In the genomic region with DNA sequence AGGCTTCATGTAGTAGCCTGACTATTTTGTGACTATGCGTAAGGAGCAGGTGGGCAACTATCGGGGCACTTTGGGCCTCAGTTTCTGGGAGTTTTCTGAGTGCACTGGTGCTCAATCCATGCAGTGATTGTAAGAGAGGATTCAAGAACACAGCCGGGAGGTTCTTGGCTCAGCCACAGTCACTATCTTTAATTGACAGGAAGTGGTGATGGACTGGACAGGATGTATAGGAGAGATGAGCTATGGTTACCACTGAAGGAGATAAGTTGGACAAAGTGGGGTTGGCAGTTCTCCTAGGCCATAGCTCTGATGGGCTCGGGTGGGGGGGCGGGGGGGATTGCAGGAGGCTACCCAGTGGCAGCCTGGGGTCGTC, we compare ENCODE assay signal across 25 mouse cellular contexts. TPM values are rescaled to one million over a fixed set of nuclear protein-coding genes. Genes with fewer than 3 reads are reported as not detected.
DNase-seq lines count a peak whose midpoint lies in the region; ATAC-seq and TF ChIP-seq lines count a peak whose summit lies in the region.
"Had no signal": no experiment of that assay in that cellular context is flagged by ENCODE, and none has a peak within 500 bp of the region (broad histone marks: within the 10 kb centered on the region; RNA-seq: fewer than 3 reads in every experiment).

No protein-coding gene starts in this region.

- whole genome bisulfite sequencing in heart, embryonic 12.5 days: 58% methylated on average over 6 of the region's 6 CpGs
- 40% methylated on average over 6 of the region's 6 CpGs for WGBS in heart, adult 2 months
- WGBS in kidney, embryonic 14.5 days: 86% methylated on average over 6 of the region's 6 CpGs
- 68% methylated on average over 6 of the region's 6 CpGs for WGBS in forebrain, embryonic 16.5 days

- 0 out of 2 replicates have a peak, but pooled peaks have one; percentile 19 for ATAC-seq in heart, embryonic 12.5 days (ENCODE audit: insufficient number of reproducible peaks, low FRiP score)
- ATAC-seq in kidney, embryonic 14.5 days (ENCODE audit: low FRiP score, low TSS enrichment): 0 out of 2 replicates have a peak, but pooled peaks have one; percentile 35
- ATAC-seq in forebrain, embryonic 16.5 days: no peak
- ATAC-seq: intestine, embryonic 16.5 days; liver, embryonic 12.5 days; liver, postnatal 0 days had no signal

- no peak overlapping the region for H3K9ac ChIP-seq in heart, embryonic 12.5 days
- no peak overlapping the region for H3K9ac ChIP-seq in heart, adult 2 months (ENCODE audit: low read depth, low read length)
- H3K9ac ChIP-seq in kidney, embryonic 14.5 days (ENCODE audit: low read depth, low read length): no peak overlapping the region
- H3K9ac ChIP-seq in forebrain, embryonic 16.5 days (replicated peaks; ENCODE audit: low read depth, low read length): no peak overlapping the region
- H3K9ac ChIP-seq: liver, embryonic 12.5 days; liver, postnatal 0 days; midbrain, embryonic 12.5 days; neural tube, embryonic 15.5 days had no signal

- H3K27ac ChIP-seq in heart, embryonic 12.5 days (ENCODE audit: poor library complexity, severe bottlenecking): no peak overlapping the region
- H3K27ac ChIP-seq in heart, adult 2 months: no peak overlapping the region
- no peak overlapping the region for H3K27ac ChIP-seq in kidney, embryonic 14.5 days (ENCODE audit: low read depth, low read length)
- H3K27ac ChIP-seq in forebrain, embryonic 16.5 days (ENCODE audit: low read length): peak overlapping the region; percentile 85
- H3K27ac ChIP-seq: liver, embryonic 12.5 days; midbrain, embryonic 12.5 days had no signal

- no peak for TF ChIP-seq EP300 in heart, adult 2 months (IDR thresholded peaks at IDR 0.05; ENCODE audit: insufficient read depth, low read depth, low read length)

- intact Hi-C loops in heart, adult 2 months (cut with DNase I): no loop called here
- intact Hi-C loops in left cerebral cortex, postnatal 4 days (cut with DNase I): no loop called here

- H3K4me2 ChIP-seq in heart, embryonic 12.5 days: no peak overlapping the region
- H3K4me2 ChIP-seq in kidney, embryonic 14.5 days (replicated peaks; ENCODE audit: low read depth, low read length): no peak overlapping the region
- H3K4me2 ChIP-seq in forebrain, embryonic 16.5 days (ENCODE audit: low read length): no peak overlapping the region
- H3K4me2 ChIP-seq: liver, embryonic 12.5 days; midbrain, embryonic 12.5 days; neural tube, embryonic 15.5 days had no signal

- H3K4me1 ChIP-seq in heart, embryonic 12.5 days (replicated peaks): peaks cover 20% of the 10 kb centered on the region
- no peaks in the 10 kb centered on the region for H3K4me1 ChIP-seq in heart, adult 2 months (ENCODE audit: control insufficient read depth, insufficient read depth, low read length)
- H3K4me1 ChIP-seq in kidney, embryonic 14.5 days (ENCODE audit: control insufficient read depth, insufficient read depth, low read length): peaks cover 10% of the 10 kb centered on the region
- H3K4me1 ChIP-seq in forebrain, embryonic 16.5 days (replicated peaks; ENCODE audit: control insufficient read depth, insufficient read depth, low read length): peaks cover 45% of the 10 kb centered on the region

- no peak overlapping the region for H3K4me3 ChIP-seq in heart, embryonic 12.5 days
- no peak overlapping the region for H3K4me3 ChIP-seq in heart, adult 2 months
- no peak overlapping the region for H3K4me3 ChIP-seq in kidney, embryonic 14.5 days (ENCODE audit: low read length)
- H3K4me3 ChIP-seq in forebrain, embryonic 16.5 days (replicated peaks; ENCODE audit: low read length): no peak overlapping the region
- H3K4me3 ChIP-seq: erythroblast, embryonic 14.5 days; liver, embryonic 12.5 days; megakaryocyte, embryonic 14.5 days; midbrain, embryonic 12.5 days; neural tube, embryonic 15.5 days had no signal

- TF ChIP-seq CTCF in heart, adult 2 months (IDR thresholded peaks at IDR 0.05): no peak

- H3K36me3 ChIP-seq in heart, embryonic 12.5 days: no peaks in the 10 kb centered on the region
- H3K36me3 ChIP-seq in heart, adult 2 months (ENCODE audit: control insufficient read depth, insufficient read depth, low read length): no peaks in the 10 kb centered on the region
- no peaks in the 10 kb centered on the region for H3K36me3 ChIP-seq in kidney, embryonic 14.5 days (ENCODE audit: control insufficient read depth, insufficient read depth, low read length)
- no peaks in the 10 kb centered on the region for H3K36me3 ChIP-seq in forebrain, embryonic 16.5 days (ENCODE audit: control insufficient read depth, insufficient read depth)
- H3K36me3 ChIP-seq: liver, embryonic 12.5 days; midbrain, embryonic 12.5 days; neural tube, embryonic 15.5 days had no signal

- TF ChIP-seq POLR2A in heart, adult 2 months (IDR thresholded peaks at IDR 0.05; ENCODE audit: insufficient read depth, low read depth, low read length): no peak

- H3K79me2 ChIP-seq in heart, adult 2 months (replicated peaks; ENCODE audit: control insufficient read depth, insufficient read depth, low read length): no peaks in the 10 kb centered on the region

- no peak for DNase-seq in heart, adult 2 months
- DNase-seq in kidney, postnatal 36 days: no peak
- peak; percentile 54 for DNase-seq in MEL-GATA-1-ER (ENCODE audit: extremely low read depth, low read depth)
- DNase-seq in left cerebral cortex, postnatal 4 days: no peak
- DNase-seq in adrenal gland, postnatal 10 days: no peak
- DNase-seq: cerebellum, adult 11-12 months; gastrocnemius, postnatal 25 days; heart, postnatal 36 days; kidney, adult 8-10 months; kidney, postnatal 10 days; liver, postnatal 0 days; lung, postnatal 36 days; right cerebral cortex, adult 18-20 months; spleen, adult 18-20 months; thymus, postnatal 14 days had no signal

- H3K9me3 ChIP-seq in heart, embryonic 12.5 days (replicated peaks): no peaks in the 10 kb centered on the region
- H3K9me3 ChIP-seq in kidney, embryonic 14.5 days (ENCODE audit: control insufficient read depth, low read length): no peaks in the 10 kb centered on the region
- no peaks in the 10 kb centered on the region for H3K9me3 ChIP-seq in forebrain, embryonic 16.5 days (ENCODE audit: control insufficient read depth, low read length)
- H3K9me3 ChIP-seq: liver, embryonic 12.5 days; megakaryocyte, embryonic 14.5 days; midbrain, embryonic 12.5 days; neural tube, embryonic 15.5 days had no signal

- H3K27me3 ChIP-seq in heart, embryonic 12.5 days (replicated peaks): peaks cover 16% of the 10 kb centered on the region; the same call in 1 of the 2 replicates
- H3K27me3 ChIP-seq in heart, adult 2 months (ENCODE audit: control insufficient read depth, insufficient read depth, low read length): no peaks in the 10 kb centered on the region
- H3K27me3 ChIP-seq in kidney, embryonic 14.5 days (ENCODE audit: control insufficient read depth, insufficient read depth, low read length): no peaks in the 10 kb centered on the region
- H3K27me3 ChIP-seq in forebrain, embryonic 16.5 days (replicated peaks; ENCODE audit: control insufficient read depth, insufficient read depth, low read length): no peaks in the 10 kb centered on the region
- H3K27me3 ChIP-seq: CH12.LX; neural tube, embryonic 15.5 days had no signal

RNA-seq across cellular contexts. Expression of a gene that starts 20.4 kb away (rescaled TPM):
- 1.4 and 1.5 TPM in 2 replicates for polyA plus RNA-seq in heart, embryonic 12.5 days (2016; fragmentation: Nextera tagmentation; extraction: Ambion mirVana)
- 1 to 10 TPM; 2.0 to 3.3 TPM for total RNA-seq in heart, adult 2 months (2021)
- 0.84 and 2.0 TPM in 2 replicates for polyA plus RNA-seq in heart, adult 2 months (2012; rRNA removed)
- 1.4 and 2.1 TPM in 2 replicates for polyA plus RNA-seq in kidney, embryonic 14.5 days (2014; fragmentation: Nextera tagmentation; extraction: Ambion mirVana)
- polyA plus RNA-seq in forebrain, embryonic 16.5 days (2015; fragmentation: Nextera tagmentation; extraction: Ambion mirVana): 8.1 and 8.2 TPM in 2 replicates
- 10 to 100 TPM; 19.5 to 20.7 TPM for total RNA-seq in left cerebral cortex, postnatal 4 days (2021)
- total RNA-seq in adrenal gland, postnatal 10 days (2021): 1 to 10 TPM; 4.3 to 6.3 TPM
- total RNA-seq: CH12.LX had no signal
- polyA plus RNA-seq: liver, embryonic 12.5 days had no signal
